Mouse (Mus musculus) liver, embryonic 14.5 days (tissue): Measurements from ENCODE around the gene Snapc3.

Source experiments
- CTCF ChIP-seq: IDR thresholded peaks from 2 replicates; pipeline ENCODE4 v1.5.1; 2016; ENCODE audit warnings: antibody characterized with exemption, low read depth, control low read depth
- EP300 ChIP-seq: IDR thresholded peaks from 2 replicates; pipeline ENCODE4 v1.6.1; 2016; ENCODE audit warnings: antibody characterized with exemption, low read depth

DNA sequence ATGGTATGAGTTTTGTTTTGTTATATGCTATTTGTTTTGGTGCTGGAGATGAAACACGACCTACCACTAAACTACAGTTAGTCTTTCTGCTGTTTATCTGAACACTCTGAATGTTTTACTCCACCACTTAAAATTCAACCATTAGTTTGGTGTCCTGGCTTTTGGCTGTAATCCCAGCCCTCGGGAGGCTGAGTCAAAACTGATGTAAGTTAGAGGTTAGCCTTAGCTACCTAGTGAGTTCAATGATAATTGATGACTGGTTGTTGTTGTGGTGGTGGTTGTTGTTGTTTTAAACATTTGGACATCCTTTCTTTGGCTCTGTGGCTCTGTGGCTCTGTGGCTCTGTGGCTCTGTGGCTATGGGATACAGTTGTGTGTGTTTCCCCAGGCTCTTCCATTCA is 1.3 kb downstream of the Snapc3 start:
- TF ChIP-seq CTCF: no peak
- no peak for TF ChIP-seq EP300
